Mouse (Mus musculus): Measurements from ENCODE around the gene Bud13. TPM values are rescaled to one million over a fixed set of nuclear protein-coding genes. Genes with fewer than 3 reads are reported as not detected.

Gene Bud13
- polyA plus RNA-seq, 1 experiment = 9.9 TPM

DNA sequence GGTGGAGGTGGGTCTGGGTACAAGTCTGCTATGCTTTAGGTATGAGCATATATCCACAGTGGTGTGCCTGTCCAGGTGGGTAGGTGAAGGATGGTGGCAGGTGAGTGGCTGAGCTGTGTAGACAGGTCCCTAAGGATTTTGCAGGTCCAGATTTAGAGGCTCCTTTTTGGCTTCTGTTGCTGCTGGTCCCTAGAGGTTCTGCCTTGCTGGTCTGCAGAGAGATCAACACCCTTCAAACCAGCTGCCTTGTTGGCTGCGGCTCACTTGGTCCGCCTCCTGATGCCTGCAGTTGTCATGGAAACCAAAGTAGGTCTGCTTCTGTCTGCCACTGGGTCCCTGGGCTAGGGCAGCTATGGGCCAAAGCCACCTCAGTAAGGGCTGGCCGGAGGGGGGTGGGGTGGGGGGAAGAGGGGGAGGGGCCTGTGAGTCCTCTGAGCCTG lies 55.1 kb downstream of the Bud13 start:
- no peak for DNase-seq (ENCODE audit: low spot score)

- DNase-seq (ENCODE audit: low spot score) = no peak
Measured at GRCm38 (mm10) chr9:46338384-46338783, 55.6 kb downstream of the Bud13 start.

GRCm38 (mm10) chr9:46339051-46339652 lies 56.3 kb downstream of the Bud13 start:
- peak; percentile 4 for DNase-seq (ENCODE audit: low spot score)

GRCm38 (mm10) chr9:46345887-46346665 lies 63.3 kb downstream of the Bud13 start:
- DNase-seq (ENCODE audit: low spot score) = no peak

Other genes starting within 250 kb of the Bud13 start
- 0.51 and 0.87 TPM in 2 replicates for gene Apoa1, start 54.4 kb upstream of the Bud13 start, polyA plus RNA-seq (2012; rRNA removed)
- 0.34 and 0.68 TPM in 2 replicates for gene Apoc3, start 47.4 kb upstream of the Bud13 start, polyA plus RNA-seq (2012; rRNA removed)
- gene Apoa4, start 42.3 kb upstream of the Bud13 start, polyA plus RNA-seq (2012; rRNA removed) = 0.04 TPM in 1 of 2 replicates, not detected in the other
- gene Apoa5, start 14.4 kb upstream of the Bud13 start, polyA plus RNA-seq (2012; rRNA removed) = not detected in 2 replicates
- gene Zpr1, start 9.9 kb upstream of the Bud13 start, polyA plus RNA-seq (2012; rRNA removed) = 30.3 and 33.5 TPM in 2 replicates
- gene 4931429L15Rik, start 37.0 kb downstream of the Bud13 start, polyA plus RNA-seq (2012; rRNA removed) = not detected in 2 replicates